Mouse (Mus musculus): ENCODE measurements around the gene Srsf6. TPM values are rescaled to one million over a fixed set of nuclear protein-coding genes. Genes with fewer than 3 reads are reported as not detected.

The Srsf6 gene
- total RNA-seq, 1 experiment: 183 TPM

DNA sequence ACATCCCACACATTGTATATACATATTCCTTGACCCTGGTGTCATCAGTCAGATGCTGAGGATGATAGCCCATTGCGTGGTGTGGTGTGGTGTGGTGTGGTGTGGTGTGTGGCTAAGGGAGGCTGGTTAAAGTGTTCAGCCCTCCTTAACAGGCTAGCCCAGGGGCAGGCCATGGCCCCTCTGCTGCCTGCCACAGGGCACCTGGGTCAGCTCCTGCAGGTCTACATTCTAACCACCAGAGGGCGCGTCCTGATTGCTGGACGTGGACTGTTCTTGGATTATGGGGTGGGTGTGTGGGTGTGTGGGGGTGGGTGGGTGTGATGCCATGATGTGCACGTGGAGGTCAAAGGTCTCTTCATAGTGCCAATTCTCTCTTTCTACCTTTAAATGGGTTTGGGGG, 37.0 kb downstream of the Srsf6 start:
- H3K27ac ChIP-seq (ENCODE audit: insufficient read depth, low read depth, low read length, poor library complexity, severe bottlenecking): no peak overlapping the region
- no peak overlapping the region for H3K4me3 ChIP-seq (ENCODE audit: insufficient read depth in 1 of 2, low read depth in 1 of 2, low read length in 2 of 2, poor library complexity in 1 of 2, severe bottlenecking in 1 of 2)
- no peaks in the 10 kb centered on the region for H3K9me3 ChIP-seq (ENCODE audit: control insufficient read depth, insufficient read depth, low read depth, low read length)
- TF ChIP-seq ZC3H11A (IDR thresholded peaks at IDR 0.05; ENCODE audit: borderline replicate concordance, low read depth, low read length) (0 out of 2 replicates have a peak, but pooled peaks have one; percentile 35), ZNF384 (IDR thresholded peaks at IDR 0.05; ENCODE audit: low read depth, low read length) (no peak)
- DNase-seq (ENCODE audit: low read depth, low spot score): peak; percentile 43
- no peaks in the 10 kb centered on the region for H3K4me1 ChIP-seq (ENCODE audit: control insufficient read depth in 2 of 2, insufficient read depth in 2 of 2, low read length in 2 of 2, poor library complexity in 1 of 2)
- H3K9ac ChIP-seq (ENCODE audit: insufficient read depth, low read depth, low read length, poor library complexity, severe bottlenecking): no peak overlapping the region
- H3K36me3 ChIP-seq (ENCODE audit: control insufficient read depth, insufficient read depth, low read length, poor library complexity, severe bottlenecking): no peaks in the 10 kb centered on the region
- in situ Hi-C loops (cut with MboI; ENCODE audit: low sequenced_read_pairs in 2 of 2, unreplicated experiment in 2 of 2): loop anchor here in 1 of 2 experiments (25.0 kb wide), 1 partner anchor 369 kb away; no protein-coding TSS in a partner anchor

DNA sequence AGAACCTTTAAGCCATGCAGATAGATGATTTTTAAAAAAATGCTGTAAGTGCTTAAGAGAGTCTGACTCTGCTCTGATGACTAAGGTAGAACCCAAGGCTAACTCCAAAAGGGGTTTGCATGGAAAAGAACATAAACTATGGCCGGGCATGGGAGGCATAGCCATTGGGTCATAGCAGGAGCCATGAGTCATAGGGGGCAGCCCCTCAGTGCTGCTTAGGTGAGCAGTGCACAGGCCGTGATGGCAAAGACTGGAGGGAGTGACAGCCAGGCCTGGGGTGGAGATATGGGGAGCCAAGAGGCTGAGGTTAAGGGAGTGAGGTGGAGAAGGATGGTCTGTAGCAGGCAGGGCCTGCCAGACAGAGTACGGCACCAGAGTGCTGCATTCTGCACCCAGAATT, 37.8 kb downstream of the Srsf6 start:
- H3K4me1 ChIP-seq (ENCODE audit: control insufficient read depth in 2 of 2, insufficient read depth in 2 of 2, low read length in 2 of 2, poor library complexity in 1 of 2): peaks cover 0 to 4% of the 10 kb centered on the region in 2 experiments; a peak in 1 of 4 replicates
- TF ChIP-seq ZC3H11A (IDR thresholded peaks at IDR 0.05; ENCODE audit: borderline replicate concordance, low read depth, low read length) (no peak), ZNF384 (IDR thresholded peaks at IDR 0.05; ENCODE audit: low read depth, low read length) (no peak), HCFC1 (IDR thresholded peaks at IDR 0.05; ENCODE audit: borderline replicate concordance, insufficient read depth, low read length) (no peak), MAFK (IDR thresholded peaks at IDR 0.05; ENCODE audit: insufficient read depth, low read depth, low read length) (no peak)
- H3K27ac ChIP-seq (ENCODE audit: insufficient read depth, low read depth, low read length, poor library complexity, severe bottlenecking): no peak overlapping the region
- in situ Hi-C loops (cut with MboI; ENCODE audit: low sequenced_read_pairs in 2 of 2, unreplicated experiment in 2 of 2): loop anchor here in 1 of 2 experiments (25.0 kb wide), 1 partner anchor 368 kb away; no protein-coding TSS in a partner anchor
- no peak overlapping the region for H3K4me3 ChIP-seq (ENCODE audit: insufficient read depth in 1 of 2, low read depth in 1 of 2, low read length in 2 of 2, poor library complexity in 1 of 2, severe bottlenecking in 1 of 2)
- no peaks in the 10 kb centered on the region for H3K36me3 ChIP-seq (ENCODE audit: control insufficient read depth, insufficient read depth, low read length, poor library complexity, severe bottlenecking)
- H3K9me3 ChIP-seq (ENCODE audit: control insufficient read depth, insufficient read depth, low read depth, low read length): no peaks in the 10 kb centered on the region
- no peak overlapping the region for H3K9ac ChIP-seq (ENCODE audit: insufficient read depth, low read depth, low read length, poor library complexity, severe bottlenecking)
- DNase-seq (ENCODE audit: low read depth, low spot score): no peak

DNA sequence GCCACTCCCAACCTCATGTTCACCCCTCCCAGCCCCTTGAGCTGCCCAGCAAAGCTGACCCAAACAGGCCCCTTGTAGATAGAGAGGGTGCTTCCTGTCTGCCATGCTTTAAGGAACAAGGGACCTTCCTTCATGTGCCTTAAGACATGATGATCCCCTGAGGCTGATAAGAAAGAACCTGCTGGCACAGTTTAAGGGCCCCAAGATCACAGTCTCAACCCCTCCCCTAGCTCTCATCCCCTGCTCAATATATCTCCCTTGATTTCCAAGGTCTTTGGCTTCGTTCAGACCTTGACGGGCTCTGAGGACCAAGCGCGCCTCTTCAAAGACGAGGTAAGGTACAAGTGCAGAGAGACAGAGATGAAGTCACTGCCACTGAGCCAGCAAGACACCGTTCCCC, 39.6 kb downstream of the Srsf6 start:
- H3K4me1 ChIP-seq (ENCODE audit: control insufficient read depth in 2 of 2, insufficient read depth in 2 of 2, low read length in 2 of 2, poor library complexity in 1 of 2): peaks cover 0 to 10% of the 10 kb centered on the region in 2 experiments; a peak in 1 of 4 replicates
- H3K4me3 ChIP-seq (ENCODE audit: insufficient read depth in 1 of 2, low read depth in 1 of 2, low read length in 2 of 2, poor library complexity in 1 of 2, severe bottlenecking in 1 of 2): no peak overlapping the region
- no peaks in the 10 kb centered on the region for H3K9me3 ChIP-seq (ENCODE audit: control insufficient read depth, insufficient read depth, low read depth, low read length)
- no peak for TF ChIP-seq CHD2 (IDR thresholded peaks at IDR 0.05; ENCODE audit: low read depth, low read length)
- TF ChIP-seq MAFK (IDR thresholded peaks at IDR 0.05; ENCODE audit: insufficient read depth, low read depth, low read length): no peak
- no peak for TF ChIP-seq ZNF384 (IDR thresholded peaks at IDR 0.05; ENCODE audit: low read depth, low read length)
- TF ChIP-seq HCFC1 (IDR thresholded peaks at IDR 0.05; ENCODE audit: borderline replicate concordance, insufficient read depth, low read length): no peak
- TF ChIP-seq ZC3H11A (IDR thresholded peaks at IDR 0.05; ENCODE audit: borderline replicate concordance, low read depth, low read length): no peak
- H3K9ac ChIP-seq (ENCODE audit: insufficient read depth, low read depth, low read length, poor library complexity, severe bottlenecking): no peak overlapping the region
- no peak overlapping the region for H3K27ac ChIP-seq (ENCODE audit: insufficient read depth, low read depth, low read length, poor library complexity, severe bottlenecking)
- in situ Hi-C loops (cut with MboI; ENCODE audit: low sequenced_read_pairs in 2 of 2, unreplicated experiment in 2 of 2): loop anchor here in 1 of 2 experiments (25.0 kb wide), 1 partner anchor 366 kb away; no protein-coding TSS in a partner anchor
- no peaks in the 10 kb centered on the region for H3K36me3 ChIP-seq (ENCODE audit: control insufficient read depth, insufficient read depth, low read length, poor library complexity, severe bottlenecking)
- no peak for DNase-seq (ENCODE audit: low read depth, low spot score)

DNA sequence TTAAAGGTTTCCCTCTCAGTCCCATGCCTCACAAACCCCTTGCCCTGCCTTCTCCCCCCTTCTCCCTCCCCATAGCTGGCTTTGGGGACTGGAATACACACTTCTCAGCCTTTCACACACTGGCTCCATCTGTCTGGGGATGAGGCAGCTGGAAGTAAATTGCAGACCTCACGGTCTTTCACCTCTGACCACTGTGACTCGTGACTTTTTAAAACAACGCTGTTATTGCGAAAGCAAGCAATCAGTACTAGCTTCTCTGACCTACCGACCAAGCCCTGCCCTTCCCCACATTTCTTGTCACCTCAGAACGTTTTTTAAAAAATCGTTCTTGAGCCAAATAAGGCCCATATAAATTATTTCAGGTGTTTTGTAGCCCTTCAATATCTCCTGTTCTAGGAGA, 41.4 kb downstream of the Srsf6 start:
- in situ Hi-C loops (cut with MboI; ENCODE audit: low sequenced_read_pairs in 2 of 2, unreplicated experiment in 2 of 2): loop anchor here in 1 of 2 experiments (25.0 kb wide), 1 partner anchor 365 kb away; no protein-coding TSS in a partner anchor
- TF ChIP-seq MAFK (IDR thresholded peaks at IDR 0.05; ENCODE audit: insufficient read depth, low read depth, low read length) (no peak), CHD2 (IDR thresholded peaks at IDR 0.05; ENCODE audit: low read depth, low read length) (no peak), ZNF384 (IDR thresholded peaks at IDR 0.05; ENCODE audit: low read depth, low read length) (no peak), HCFC1 (IDR thresholded peaks at IDR 0.05; ENCODE audit: borderline replicate concordance, insufficient read depth, low read length) (no peak), ZC3H11A (IDR thresholded peaks at IDR 0.05; ENCODE audit: borderline replicate concordance, low read depth, low read length) (no peak)
- Histone ChIP-seq H3K36me3 (ENCODE audit: control insufficient read depth, insufficient read depth, low read length, poor library complexity, severe bottlenecking) (no peaks in the 10 kb centered on the region), H3K4me3 (ENCODE audit: insufficient read depth in 1 of 2, low read depth in 1 of 2, low read length in 2 of 2, poor library complexity in 1 of 2, severe bottlenecking in 1 of 2) (no peak overlapping the region), H3K9me3 (ENCODE audit: control insufficient read depth, insufficient read depth, low read depth, low read length) (no peaks in the 10 kb centered on the region), H3K9ac (ENCODE audit: insufficient read depth, low read depth, low read length, poor library complexity, severe bottlenecking) (no peak overlapping the region), H3K4me1 (ENCODE audit: control insufficient read depth in 2 of 2, insufficient read depth in 2 of 2, low read length in 2 of 2, poor library complexity in 1 of 2) (peaks cover 0 to 10% of the 10 kb centered on the region in 2 experiments; a peak in 1 of 4 replicates), H3K27ac (ENCODE audit: insufficient read depth, low read depth, low read length, poor library complexity, severe bottlenecking) (no peak overlapping the region)
- DNase-seq (ENCODE audit: low read depth, low spot score): no peak

DNA sequence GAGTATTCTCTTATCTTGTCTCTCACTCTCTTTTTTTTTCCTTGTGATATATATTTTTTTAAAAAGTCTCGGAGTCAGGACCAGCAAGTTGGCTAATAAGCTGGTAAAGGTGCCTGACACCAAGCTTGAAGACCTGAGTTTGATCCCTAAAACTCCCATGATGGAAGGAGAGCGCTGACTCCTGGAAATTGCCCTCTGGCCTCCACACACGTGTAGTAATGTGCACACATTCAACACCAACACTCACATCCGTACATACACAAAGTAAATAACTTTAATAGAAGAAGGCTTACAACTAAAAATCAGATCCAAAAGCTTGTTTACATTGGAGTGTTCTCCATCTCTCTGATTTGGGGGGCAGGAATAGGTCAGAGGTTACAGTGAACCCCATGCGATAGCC, 41.9 kb downstream of the Srsf6 start:
- TF ChIP-seq MAFK (IDR thresholded peaks at IDR 0.05; ENCODE audit: insufficient read depth, low read depth, low read length): no peak
- Histone ChIP-seq H3K27ac (ENCODE audit: insufficient read depth, low read depth, low read length, poor library complexity, severe bottlenecking) (no peak overlapping the region), H3K9me3 (ENCODE audit: control insufficient read depth, insufficient read depth, low read depth, low read length) (no peaks in the 10 kb centered on the region), H3K9ac (ENCODE audit: insufficient read depth, low read depth, low read length, poor library complexity, severe bottlenecking) (no peak overlapping the region), H3K4me3 (ENCODE audit: insufficient read depth in 1 of 2, low read depth in 1 of 2, low read length in 2 of 2, poor library complexity in 1 of 2, severe bottlenecking in 1 of 2) (no peak overlapping the region), H3K4me1 (ENCODE audit: control insufficient read depth in 2 of 2, insufficient read depth in 2 of 2, low read length in 2 of 2, poor library complexity in 1 of 2) (peaks cover 0 to 10% of the 10 kb centered on the region in 2 experiments; a peak in 1 of 4 replicates), H3K36me3 (ENCODE audit: control insufficient read depth, insufficient read depth, low read length, poor library complexity, severe bottlenecking) (no peaks in the 10 kb centered on the region)
- DNase-seq (ENCODE audit: low read depth, low spot score): no peak
- in situ Hi-C loops (cut with MboI; ENCODE audit: low sequenced_read_pairs in 2 of 2, unreplicated experiment in 2 of 2): loop anchor here in 1 of 2 experiments (25.0 kb wide), 1 partner anchor 364 kb away; no protein-coding TSS in a partner anchor

Data from ES-E14 (cell line).